Mouse (Mus musculus): Measurements from ENCODE around the gene Il21r.

The Il21r gene

GRCm38 (mm10) chr7:125645413-125645812, 42.2 kb downstream of the Il21r start:
- DNase-seq: peak in 1 of 2 experiments; percentile 2

- no peak for DNase-seq
These were observed 45.8 kb downstream of the Il21r start for GRCm38 (mm10) chr7:125649013-125649412.

GRCm38 (mm10) chr7:125657511-125657910, 54.3 kb downstream of the Il21r start:
- no peak for DNase-seq

- no peak for DNase-seq
These were observed 60.4 kb downstream of the Il21r start for GRCm38 (mm10) chr7:125663654-125664053.

- no peak for DNase-seq
These were observed 67.6 kb downstream of the Il21r start for GRCm38 (mm10) chr7:125670865-125671264.

GRCm38 (mm10) chr7:125671396-125671795, 68.2 kb downstream of the Il21r start:
- DNase-seq: no peak

- DNase-seq: peak in 1 of 2 experiments; percentile 60
These were observed 71.7 kb downstream of the Il21r start for GRCm38 (mm10) chr7:125674916-125675315.

- DNase-seq: no peak
These were observed 75.5 kb downstream of the Il21r start for GRCm38 (mm10) chr7:125678756-125679155.

- peak in 1 of 2 experiments; percentile 9 for DNase-seq
These were observed 76.7 kb downstream of the Il21r start for GRCm38 (mm10) chr7:125679936-125680335.
